Mouse (Mus musculus) ES-E14 (cell line): ENCODE measurements at regions not wholly inside any gene's neighbourhood (a gene's known extent, or its start where the extent isn't known, plus 50 kb on each side); places are given as distances from the start of the nearest gene placed in this dataset.

Experiments
- DNase-seq: peaks from one replicate; pipeline ENCODE4 v3.0.0-alpha.2; 2013; ENCODE audit warnings: low read depth, low spot score
- H3K27ac ChIP-seq: 2 replicates; pipeline ENCODE4 v1.5.1; 2012; ENCODE audit warnings: low read depth, mild to moderate bottlenecking, low read length, moderate library complexity, mixed read lengths; ENCODE audit not compliant: poor library complexity, insufficient read depth, severe bottlenecking
- H3K36me3 ChIP-seq: 2 replicates; pipeline ENCODE4 v1.6.1; 2012; ENCODE audit warnings: mild to moderate bottlenecking, low read length, moderate library complexity, mixed read lengths; ENCODE audit not compliant: control insufficient read depth, poor library complexity, insufficient read depth, severe bottlenecking
- H3K4me1 ChIP-seq, 2 experiments: fragments of 150-350 bp in 1 of 2; sonication (generic) in 1 of 2; 2 replicates each; pipeline ENCODE4 v1.6.1; 2012; ENCODE audit warnings: low read length in 2 of 2, mild to moderate bottlenecking in 1 of 2, mixed read lengths in 1 of 2; ENCODE audit not compliant: control insufficient read depth in 2 of 2, insufficient read depth in 2 of 2, poor library complexity in 1 of 2
- H3K4me3 ChIP-seq, 2 experiments: fragments of 150-350 bp in 1 of 2; sonication (generic) in 1 of 2; 2 replicates each; pipeline ENCODE4 v1.5.1; 2012; ENCODE audit warnings: low read length in 2 of 2, low read depth in 1 of 2, mild to moderate bottlenecking in 1 of 2, mixed read lengths in 1 of 2; ENCODE audit not compliant: insufficient read depth in 1 of 2, poor library complexity in 1 of 2, severe bottlenecking in 1 of 2
- H3K9ac ChIP-seq: 2 replicates; pipeline ENCODE4 v1.6.1; 2012; ENCODE audit warnings: low read depth, mild to moderate bottlenecking, low read length, mixed read lengths; ENCODE audit not compliant: poor library complexity, insufficient read depth, severe bottlenecking
- H3K9me3 ChIP-seq: fragments of 150-350 bp; sonication (generic); 2 replicates; pipeline ENCODE4 v1.6.1; 2012; ENCODE audit warnings: low read depth, mild to moderate bottlenecking, low read length; ENCODE audit not compliant: control insufficient read depth, insufficient read depth
- CHD2 ChIP-seq: IDR thresholded peaks from 2 replicates; pipeline ENCODE4 v1.6.1; 2014; ENCODE audit warnings: mild to moderate bottlenecking, low read depth, low read length, inconsistent platforms
- HCFC1 ChIP-seq: IDR thresholded peaks from 2 replicates; pipeline ENCODE4 v1.6.1; 2012; ENCODE audit warnings: low read length, inconsistent platforms, borderline replicate concordance; ENCODE audit not compliant: insufficient read depth
- MAFK ChIP-seq: IDR thresholded peaks from 2 replicates; pipeline ENCODE4 v1.6.1; 2014; ENCODE audit warnings: mild to moderate bottlenecking, low read depth, low read length, inconsistent platforms; ENCODE audit not compliant: insufficient read depth
- ZC3H11A ChIP-seq: IDR thresholded peaks from 2 replicates; pipeline ENCODE4 v1.6.1; 2012; ENCODE audit warnings: low read depth, mild to moderate bottlenecking, inconsistent platforms, low read length, borderline replicate concordance
- ZNF384 ChIP-seq: IDR thresholded peaks from 2 replicates; pipeline ENCODE4 v1.6.1; 2012; ENCODE audit warnings: low read depth, low read length, inconsistent platforms
- in situ Hi-C, 2 experiments: fragments of 600-800 bp; cut with MboI; formaldehyde crosslinking; loops; one replicate each; pipeline ENCODE4 v1.15.1; 2025; ENCODE audit warnings: low sequenced_read_pairs in 2 of 2, inconsistent platforms in 1 of 2; ENCODE audit not compliant: unreplicated experiment in 2 of 2

- Histone ChIP-seq H3K4me3 (no peak overlapping the region), H3K4me1 (no peaks in the 10 kb centered on the region), H3K9me3 (no peaks in the 10 kb centered on the region), H3K27ac (no peak overlapping the region), H3K36me3 (no peaks in the 10 kb centered on the region), H3K9ac (no peak overlapping the region)
- in situ Hi-C loops, result no loop called here
- DNase-seq, result no peak
- no peak for TF ChIP-seq ZC3H11A
- TF ChIP-seq ZNF384, result no peak
- TF ChIP-seq HCFC1, result no peak
- no peak for TF ChIP-seq CHD2
- TF ChIP-seq MAFK, result no peak
Observed at GRCm38 (mm10) chrX:158614452-158614851, 571.4 kb upstream of the Cnksr2 start.

GRCm38 (mm10) chrX:158615096-158615495, 572.0 kb upstream of the Cnksr2 start:
- in situ Hi-C loops, result no loop called here
- Histone ChIP-seq H3K9ac (no peak overlapping the region), H3K4me3 (no peak overlapping the region)

GRCm38 (mm10) chrX:158627390-158627789, 582.7 kb upstream of the Rps6ka3 start:
- Histone ChIP-seq H3K9me3 (no peaks in the 10 kb centered on the region), H3K27ac (no peak overlapping the region), H3K4me3 (no peak overlapping the region), H3K4me1 (no peaks in the 10 kb centered on the region), H3K9ac (no peak overlapping the region), H3K36me3 (no peaks in the 10 kb centered on the region)
- DNase-seq, result no peak
- in situ Hi-C loops, result no loop called here
- TF ChIP-seq ZC3H11A (no peak), ZNF384 (no peak), HCFC1 (no peak), CHD2 (no peak), MAFK (no peak)

More at GRCm38 (mm10) chrX:158615096-158615495, 572.0 kb upstream of the Cnksr2 start:
- H3K4me1 ChIP-seq, result no peaks in the 10 kb centered on the region
- TF ChIP-seq ZC3H11A (no peak), MAFK (no peak), HCFC1 (no peak), CHD2 (no peak), ZNF384 (no peak)
- H3K27ac ChIP-seq, result no peak overlapping the region
- no peaks in the 10 kb centered on the region for H3K9me3 ChIP-seq
- DNase-seq, result no peak
- no peaks in the 10 kb centered on the region for H3K36me3 ChIP-seq

DNA sequence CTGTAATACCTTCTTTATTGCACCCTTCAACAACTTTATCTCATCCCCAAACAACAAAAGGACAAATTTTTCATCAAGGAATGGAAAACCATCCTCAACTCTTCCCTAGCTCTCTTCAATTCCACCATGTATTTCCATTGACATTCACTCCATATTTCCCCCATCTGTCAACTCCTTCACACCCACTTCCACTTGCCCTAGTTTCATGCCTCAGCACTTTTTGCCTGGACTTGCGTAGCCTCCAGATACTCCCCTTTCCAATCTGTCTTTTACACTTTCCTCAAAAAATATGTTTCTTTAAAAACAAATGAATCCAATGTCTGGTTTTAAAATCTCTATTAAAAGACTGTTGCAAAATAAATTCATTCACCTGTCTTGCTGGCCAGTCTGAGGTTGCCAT, 577.7 kb upstream of the Rps6ka3 start:
- in situ Hi-C loops, result no loop called here
- no peaks in the 10 kb centered on the region for H3K36me3 ChIP-seq
- TF ChIP-seq MAFK (no peak), HCFC1 (no peak), CHD2 (no peak), ZC3H11A (no peak), ZNF384 (no peak)
- DNase-seq, result no peak
- H3K4me3 ChIP-seq, result no peak overlapping the region
- no peak overlapping the region for H3K9ac ChIP-seq
- no peaks in the 10 kb centered on the region for H3K9me3 ChIP-seq
- H3K4me1 ChIP-seq, result no peaks in the 10 kb centered on the region
- H3K27ac ChIP-seq, result no peak overlapping the region

- H3K9me3 ChIP-seq, result no peaks in the 10 kb centered on the region
- no peaks in the 10 kb centered on the region for H3K36me3 ChIP-seq
- TF ChIP-seq ZNF384 (no peak), MAFK (no peak), ZC3H11A (no peak), CHD2 (no peak), HCFC1 (no peak)
- in situ Hi-C loops, result no loop called here
- no peak overlapping the region for H3K4me3 ChIP-seq
- H3K4me1 ChIP-seq, result no peaks in the 10 kb centered on the region
- no peak overlapping the region for H3K9ac ChIP-seq
- no peak overlapping the region for H3K27ac ChIP-seq
- no peak for DNase-seq
Observed at GRCm38 (mm10) chrX:158652226-158652625, 557.9 kb upstream of the Rps6ka3 start.
